ENCODE assay signal across 8 mouse cellular contexts in the genomic region with DNA sequence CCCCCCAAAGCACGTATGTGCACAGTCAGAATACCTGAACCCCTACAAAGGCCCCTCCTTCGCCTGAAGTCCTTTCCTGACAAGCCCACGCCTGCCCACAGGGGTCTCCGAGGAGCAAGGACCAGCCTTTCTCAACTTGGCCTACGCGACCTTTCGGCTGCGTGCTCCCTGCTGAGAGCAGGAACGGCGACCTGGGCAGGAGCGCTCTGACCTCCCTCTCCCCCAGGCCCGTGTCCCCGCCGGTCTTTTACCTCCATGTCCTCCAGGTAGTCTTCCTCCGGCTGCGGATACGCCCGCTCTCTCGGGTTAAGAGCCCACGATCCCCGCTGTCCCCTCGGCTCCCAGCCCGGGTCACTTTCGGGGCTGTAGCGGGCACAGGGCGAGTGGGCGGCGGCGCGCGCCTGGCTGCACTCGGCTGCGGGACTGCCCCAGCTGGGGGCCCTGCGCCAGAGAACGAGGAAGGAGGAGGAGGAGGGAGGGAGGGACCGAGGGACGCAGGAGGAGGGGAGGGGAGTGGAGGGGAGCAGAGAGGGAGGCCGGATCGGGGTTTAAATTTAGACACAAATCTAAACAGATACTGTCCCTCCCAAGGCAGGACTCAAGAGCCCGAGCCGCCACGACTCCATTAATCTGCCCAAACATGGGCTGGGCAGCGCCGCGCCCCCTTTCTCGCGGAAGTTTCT. TPM values are rescaled to one million over a fixed set of nuclear protein-coding genes. Genes with fewer than 3 reads are reported as not detected.
A peak's percentile ranks its signal among the peaks of the same experiment; 100 is the strongest.
DNase-seq lines count a peak whose midpoint lies in the region; ATAC-seq lines count a peak whose summit lies in the region.

No protein-coding gene starts in this region.

- WGBS in heart, embryonic 10.5 days: under 1% methylated on average over 47 of the region's 47 CpGs

- peak; percentile 43; the same call in 1 of the 2 replicates for ATAC-seq in frontal cortex, adult (ENCODE audit: low TSS enrichment)

- H3K4me1 ChIP-seq in heart, embryonic 10.5 days: peaks cover 59% of the 10 kb centered on the region

- H3K9me3 ChIP-seq in heart, embryonic 10.5 days: no peaks in the 10 kb centered on the region

- H3K36me3 ChIP-seq in heart, embryonic 10.5 days: 0 out of 2 replicates have a peak, but pooled peaks cover 7% of the 10 kb centered on the region

- no peaks in the 10 kb centered on the region for H3K27me3 ChIP-seq in heart, embryonic 10.5 days (ENCODE audit: insufficient read depth, poor library complexity, severe bottlenecking)

- DNase-seq in frontal cortex, postnatal 36 days (ENCODE audit: low spot score in 2 of 2): no peak
- peak; percentile 76 for DNase-seq in embryo, embryonic 11 days
- peak; percentile 89 for DNase-seq in heart, embryonic 10.5 days (ENCODE audit: low spot score)
- DNase-seq in kidney, adult 9 months: peak; percentile 60
- peak; percentile 88 for DNase-seq in lung, postnatal 10 days
- DNase-seq in ovary, postnatal 14 days (ENCODE audit: low spot score): peak; percentile 45
- DNase-seq in layer of hippocampus, adult 9-11 months: no peak

- H3K4me3 ChIP-seq in heart, embryonic 10.5 days: peak overlapping the region; percentile 73

- H3K27ac ChIP-seq in heart, embryonic 10.5 days: peak overlapping the region; percentile 97

RNA-seq across cellular contexts. Expression of gene Rcsd1, which starts 1.8 kb away (rescaled TPM):
- 100 and 130 TPM in 2 replicates for polyA plus RNA-seq in heart, embryonic 10.5 days (2016; fragmentation: Nextera tagmentation; extraction: Ambion mirVana)

RNA-seq across cellular contexts. Expression of gene Creg1, which starts 55.8 kb away (rescaled TPM):
- 76.2 and 85.1 TPM in 2 replicates for polyA plus RNA-seq in heart, embryonic 10.5 days (2016; fragmentation: Nextera tagmentation; extraction: Ambion mirVana)

Comparison
In these comparisons a context has a peak if more than half of its experiments do, and no peak if none do; other contexts are left out.
1. DNase-seq: peak in embryo, embryonic 11 days (single experiment), heart, embryonic 10.5 days (single experiment), kidney, adult 9 months (single experiment), lung, postnatal 10 days (single experiment) and ovary, postnatal 14 days (single experiment); none in frontal cortex, postnatal 36 days (0 of 2) and layer of hippocampus, adult 9-11 months (single experiment).